Mouse (Mus musculus) embryonic facial prominence, embryonic 12.5 days (tissue): ENCODE measurements around the gene Klk6. TPM values are rescaled to one million over a fixed set of nuclear protein-coding genes. Genes with fewer than 3 reads are reported as not detected.

Source experiments
- ATAC-seq: fragments of 200-750 bp; cut with Nextera tagmentation; 2 replicates; pipeline ENCODE4 v1.8.0; 2017; ENCODE audit not compliant: insufficient number of reproducible peaks, insufficient read depth, low FRiP score, low TSS enrichment
- H3K27ac ChIP-seq: fragments of 300-500 bp; sonication (generic); 2 replicates; pipeline ENCODE4 v1.5.1; 2016; ENCODE audit warnings: mild to moderate bottlenecking
- H3K27me3 ChIP-seq: fragments of 300-500 bp; sonication (generic); 2 replicates; pipeline ENCODE4 v1.6.1; 2016; ENCODE audit warnings: mild to moderate bottlenecking, moderate library complexity
- H3K36me3 ChIP-seq: fragments of 300-500 bp; sonication (generic); 2 replicates; pipeline ENCODE4 v1.6.1; 2016; ENCODE audit warnings: mild to moderate bottlenecking
- H3K4me1 ChIP-seq: fragments of 300-500 bp; sonication (generic); 2 replicates; pipeline ENCODE4 v1.6.1; 2016
- H3K4me2 ChIP-seq: fragments of 300-500 bp; sonication (generic); replicated peaks from 2 replicates; pipeline ENCODE4 v1.6.1; 2016; ENCODE audit warnings: mild to moderate bottlenecking, moderate library complexity
- H3K4me3 ChIP-seq: fragments of 300-500 bp; sonication (generic); 2 replicates; pipeline ENCODE4 v1.5.1; 2016; ENCODE audit warnings: mild to moderate bottlenecking
- H3K9ac ChIP-seq: fragments of 300-500 bp; sonication (generic); 2 replicates; pipeline ENCODE4 v1.6.1; 2016; ENCODE audit warnings: mild to moderate bottlenecking, moderate library complexity
- H3K9me3 ChIP-seq: fragments of 300-500 bp; sonication (generic); 2 replicates; pipeline ENCODE4 v1.6.1; 2016; ENCODE audit warnings: mild to moderate bottlenecking, moderate library complexity
- WGBS: fragments of 180-500 bp; shearing (Covaris S2); methylation state at CpG from one replicate; pipeline ENCODE4 v1.1.7; 2016; 5-methylcytosine and 5-hydroxymethylcytosine counted together
- polyA plus RNA-seq: library from polyadenylated mRNA; unstranded; fragments of >200 nt; fragmentation: Nextera tagmentation; extraction: Ambion mirVana; gene quantifications from 2 replicates; pipeline ENCODE4 v1.2.1, GENCODE M21; 2016

The Klk6 gene
- polyA plus RNA-seq, 1 experiment from 2014 or later = 0.24 TPM

DNA sequence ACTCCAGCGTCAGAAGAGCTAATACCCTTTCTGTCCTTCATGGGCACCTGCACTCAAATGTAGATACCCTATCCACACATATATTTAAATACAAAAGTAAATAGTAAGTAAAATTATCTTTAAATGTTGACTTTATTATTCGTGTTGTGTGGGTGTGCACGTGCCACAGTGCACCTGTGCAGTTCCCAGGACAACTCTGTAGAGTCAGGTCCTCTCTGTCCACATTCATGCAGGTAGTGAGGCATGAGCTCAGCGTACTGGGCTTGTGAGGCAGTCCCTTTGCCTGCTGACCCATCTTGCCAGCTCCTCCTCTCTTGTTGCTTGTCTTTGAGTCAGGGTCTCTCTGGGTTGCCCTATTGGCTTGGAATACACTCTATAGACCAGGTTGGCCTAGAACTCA lies 3.4 kb downstream of the Klk6 start:
- no peaks in the 10 kb centered on the region for H3K27me3 ChIP-seq
- WGBS = 80% methylated on average over 4 of the region's 4 CpGs
- ATAC-seq = no peak

DNA sequence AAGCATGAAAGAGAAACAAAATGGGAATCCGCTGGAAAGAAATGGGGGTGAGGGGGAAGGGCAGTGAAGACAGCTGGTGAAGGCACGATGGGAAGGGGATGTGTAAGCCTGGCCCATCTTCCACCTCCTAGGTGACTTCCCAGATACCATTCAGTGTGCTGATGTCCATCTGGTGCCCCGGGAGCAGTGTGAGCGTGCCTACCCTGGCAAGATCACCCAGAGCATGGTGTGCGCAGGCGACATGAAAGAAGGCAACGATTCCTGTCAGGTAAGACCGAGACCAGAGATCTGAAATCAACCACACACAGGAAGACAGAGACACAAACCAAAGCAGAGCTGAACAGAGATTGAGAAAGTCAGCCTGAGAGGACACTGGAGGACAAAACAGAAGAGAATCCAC lies 4.7 kb downstream of the Klk6 start:
- no peak for ATAC-seq
- Histone ChIP-seq H3K4me1 (no peaks in the 10 kb centered on the region), H3K4me2 (no peak overlapping the region), H3K9ac (no peak overlapping the region), H3K9me3 (no peaks in the 10 kb centered on the region), H3K27me3 (no peaks in the 10 kb centered on the region), H3K27ac (no peak overlapping the region), H3K36me3 (no peaks in the 10 kb centered on the region), H3K4me3 (no peak overlapping the region)
- WGBS = 86% methylated on average over 8 of the region's 8 CpGs

More for the DNA sequence above, 3.4 kb downstream of the Klk6 start:
- Histone ChIP-seq H3K4me1 (no peaks in the 10 kb centered on the region), H3K4me3 (no peak overlapping the region), H3K4me2 (no peak overlapping the region), H3K9me3 (no peaks in the 10 kb centered on the region), H3K27ac (no peak overlapping the region), H3K9ac (no peak overlapping the region), H3K36me3 (no peaks in the 10 kb centered on the region)

DNA sequence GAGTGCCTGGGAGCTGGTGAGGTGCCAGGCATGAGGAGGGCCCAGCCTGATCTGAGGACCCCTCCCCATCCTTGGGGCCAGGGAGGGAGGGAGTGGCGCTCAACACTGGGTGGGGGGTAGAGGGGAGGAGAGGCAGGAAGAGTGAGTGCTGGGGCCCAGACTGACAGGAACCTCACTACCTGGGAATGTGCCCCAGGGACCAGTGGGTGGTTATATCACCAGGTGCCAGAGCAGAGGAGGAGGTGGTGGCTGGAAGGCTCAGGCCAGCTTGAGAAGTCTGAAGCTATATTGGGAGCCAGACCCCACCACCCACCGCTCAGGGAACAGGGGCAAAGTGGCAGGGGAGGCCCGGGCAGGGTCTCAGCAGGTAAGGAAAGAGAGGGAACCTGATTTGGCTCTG lies 17.4 kb downstream of the Klk6 start, which contains the start of gene Klk5:
TSS of gene Klk5 (plus strand) at position 271 of the 400 bp plus-strand sequence.
- H3K27ac ChIP-seq = no peak within 1 kb of the TSS
- 75% methylated on average over 3 of the region's 3 CpGs for WGBS
- ATAC-seq = no peak

DNA sequence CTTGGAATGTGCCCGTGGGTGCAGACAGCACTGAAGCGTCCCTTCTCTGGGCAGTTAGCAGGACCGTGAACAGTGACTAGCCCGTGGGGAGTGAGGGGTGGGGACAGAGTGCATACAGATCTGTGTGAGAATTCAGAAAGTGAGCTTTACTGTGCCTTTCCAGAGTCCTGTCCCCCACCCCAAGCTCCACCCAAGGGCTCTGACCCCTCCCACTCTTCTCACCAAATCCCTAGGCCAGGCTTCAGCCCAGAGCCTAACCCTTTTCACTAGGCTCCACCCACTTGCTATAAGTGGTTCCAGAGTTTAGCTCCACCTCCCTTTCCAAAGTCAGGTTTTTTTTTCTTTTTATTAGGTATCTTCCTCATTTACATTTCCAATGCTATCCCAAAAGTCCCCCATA lies 19.5 kb downstream of the Klk6 start:
- WGBS = 84% methylated on average over 4 of the region's 4 CpGs
- Histone ChIP-seq H3K27me3 (no peaks in the 10 kb centered on the region), H3K4me3 (no peak overlapping the region), H3K9ac (no peak overlapping the region), H3K4me1 (no peaks in the 10 kb centered on the region), H3K27ac (no peak overlapping the region), H3K36me3 (no peaks in the 10 kb centered on the region), H3K4me2 (no peak overlapping the region), H3K9me3 (no peaks in the 10 kb centered on the region)
- ATAC-seq = 0 out of 2 replicates have a peak, but pooled peaks have one; percentile 47

More for the DNA sequence above, 17.4 kb downstream of the Klk6 start, which contains the start of gene Klk5:
- Histone ChIP-seq H3K4me2 (no peak within 1 kb of the TSS), H3K36me3 (no peaks in the 10 kb centered on the region), H3K4me1 (no peaks in the 10 kb centered on the region), H3K27me3 (no peaks in the 10 kb centered on the region), H3K9ac (no peak within 1 kb of the TSS), H3K4me3 (no peak within 1 kb of the TSS), H3K9me3 (no peaks in the 10 kb centered on the region)

DNA sequence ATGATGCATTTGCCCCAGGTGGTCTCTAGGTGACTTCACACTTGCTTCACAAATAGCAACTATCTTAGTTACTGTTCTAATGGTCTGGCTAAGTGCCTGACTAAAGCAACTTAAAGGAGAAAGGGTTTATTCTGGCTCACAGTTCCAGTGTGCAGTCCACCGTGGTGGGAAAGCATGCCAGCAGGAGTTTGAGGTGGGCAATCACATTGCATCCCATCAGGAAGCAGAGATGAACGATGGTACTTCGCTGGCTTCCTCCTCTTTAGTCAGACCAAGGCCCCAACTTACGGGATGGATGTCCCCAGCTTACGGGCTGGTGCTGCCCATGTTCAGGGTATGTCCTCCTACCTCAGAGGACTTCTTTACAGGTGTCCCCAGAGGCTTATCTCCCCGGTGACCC lies 27.3 kb downstream of the Klk6 start:
- no peak for ATAC-seq
- H3K27ac ChIP-seq = no peak overlapping the region

DNA sequence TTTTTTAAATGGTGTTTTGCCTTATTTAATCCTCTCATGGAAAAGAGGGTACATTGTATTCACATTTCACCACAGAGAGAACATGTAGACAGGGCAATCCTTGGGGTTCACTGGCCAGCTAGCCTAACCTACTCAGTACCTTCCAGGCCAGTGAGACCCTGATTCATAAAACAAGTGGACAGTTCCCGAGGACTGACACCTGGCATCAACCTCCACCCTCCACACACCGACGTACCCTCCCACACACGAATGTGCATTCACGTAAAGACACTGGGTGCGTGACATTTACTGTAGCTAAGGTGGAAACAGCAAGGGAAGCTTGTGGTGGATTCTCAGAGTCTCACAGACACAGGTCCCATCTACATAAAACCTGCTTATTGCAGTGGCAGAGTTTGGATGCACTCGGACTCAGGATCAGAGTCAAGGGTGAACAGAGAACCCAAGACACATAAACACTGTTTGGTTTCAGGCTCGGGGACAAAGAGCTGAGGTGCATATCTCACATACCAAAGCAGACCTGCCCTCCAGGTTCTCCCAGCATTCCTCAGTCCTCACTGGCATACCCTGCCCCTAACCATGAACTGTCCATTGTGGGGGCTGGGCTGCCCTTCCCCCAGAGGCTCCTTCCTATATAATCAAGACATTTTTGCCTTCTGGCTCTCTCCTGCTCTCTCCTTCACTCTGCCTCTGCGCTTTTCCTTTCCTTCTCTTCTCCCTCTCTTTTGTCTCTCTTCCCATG lies 30.5 kb downstream of the Klk6 start:
- no peaks in the 10 kb centered on the region for H3K27me3 ChIP-seq
- H3K9me3 ChIP-seq = no peaks in the 10 kb centered on the region; the same call in 1 of the 2 replicates
- no peak overlapping the region for H3K27ac ChIP-seq
- 82% methylated on average over 9 of the region's 9 CpGs for WGBS
- no peak overlapping the region for H3K4me3 ChIP-seq
- no peaks in the 10 kb centered on the region for H3K4me1 ChIP-seq
- H3K36me3 ChIP-seq = no peaks in the 10 kb centered on the region
- no peak overlapping the region for H3K9ac ChIP-seq
- no peak overlapping the region for H3K4me2 ChIP-seq
- ATAC-seq = no peak

More for the DNA sequence above, 27.3 kb downstream of the Klk6 start:
- no peaks in the 10 kb centered on the region for H3K36me3 ChIP-seq
- no peaks in the 10 kb centered on the region for H3K4me1 ChIP-seq
- H3K9ac ChIP-seq = no peak overlapping the region
- H3K27me3 ChIP-seq = no peaks in the 10 kb centered on the region
- no peaks in the 10 kb centered on the region; the same call in 1 of the 2 replicates for H3K9me3 ChIP-seq
- 92% methylated on average over 6 of the region's 6 CpGs for WGBS
- no peak overlapping the region for H3K4me3 ChIP-seq
- no peak overlapping the region for H3K4me2 ChIP-seq

DNA sequence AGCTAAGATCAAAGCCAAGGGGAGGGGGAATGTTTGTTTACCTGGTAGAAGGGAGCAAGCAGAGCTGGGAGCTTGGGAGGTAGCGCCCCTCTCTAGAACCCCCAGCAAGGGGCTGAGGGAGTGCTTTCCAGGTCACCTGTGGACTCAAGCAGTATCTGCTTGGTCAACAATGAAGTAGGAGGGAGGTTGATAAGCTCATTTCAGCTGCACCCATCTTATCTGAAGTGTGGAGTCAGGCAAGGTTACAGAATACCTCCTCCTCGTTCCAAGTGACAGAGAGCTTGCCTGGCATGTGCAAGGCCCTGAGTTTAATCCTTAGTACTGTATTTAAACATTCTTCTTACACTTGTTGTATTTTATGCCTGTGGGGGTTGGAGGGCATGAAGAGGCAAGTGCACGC lies 31.4 kb downstream of the Klk6 start:
- Histone ChIP-seq H3K36me3 (no peaks in the 10 kb centered on the region), H3K9ac (no peak overlapping the region), H3K4me1 (no peaks in the 10 kb centered on the region), H3K27me3 (no peaks in the 10 kb centered on the region), H3K4me2 (no peak overlapping the region), H3K27ac (no peak overlapping the region), H3K9me3 (no peaks in the 10 kb centered on the region; the same call in 1 of the 2 replicates), H3K4me3 (no peak overlapping the region)
- no peak for ATAC-seq
- WGBS = 71% methylated on average over 3 of the region's 3 CpGs

DNA sequence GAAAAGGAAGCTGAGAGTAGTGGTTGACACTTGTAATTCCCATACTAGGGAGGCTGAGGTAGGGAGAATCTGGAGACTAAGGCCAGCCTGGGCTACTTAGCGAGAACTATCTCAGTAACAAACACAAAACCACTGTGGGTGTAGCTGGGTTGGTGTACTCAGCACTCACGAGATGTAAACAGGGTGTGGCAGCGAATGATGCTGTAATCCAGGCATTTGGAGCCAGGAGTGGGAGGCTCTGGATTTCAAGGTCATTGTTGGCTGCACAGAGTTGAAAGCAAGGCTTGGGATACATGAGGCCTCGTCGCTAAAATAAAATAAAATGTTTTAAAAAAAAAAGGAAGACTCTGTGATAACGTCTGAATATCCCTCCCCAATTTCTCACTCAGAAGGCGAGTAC lies 32.0 kb downstream of the Klk6 start:
- no peak for ATAC-seq
- Histone ChIP-seq H3K27ac (no peak overlapping the region), H3K9ac (no peak overlapping the region), H3K4me3 (no peak overlapping the region), H3K9me3 (no peaks in the 10 kb centered on the region; the same call in 1 of the 2 replicates), H3K36me3 (no peaks in the 10 kb centered on the region), H3K4me2 (no peak overlapping the region), H3K4me1 (no peaks in the 10 kb centered on the region), H3K27me3 (no peaks in the 10 kb centered on the region)
- 80% methylated on average over 7 of the region's 7 CpGs for WGBS

DNA sequence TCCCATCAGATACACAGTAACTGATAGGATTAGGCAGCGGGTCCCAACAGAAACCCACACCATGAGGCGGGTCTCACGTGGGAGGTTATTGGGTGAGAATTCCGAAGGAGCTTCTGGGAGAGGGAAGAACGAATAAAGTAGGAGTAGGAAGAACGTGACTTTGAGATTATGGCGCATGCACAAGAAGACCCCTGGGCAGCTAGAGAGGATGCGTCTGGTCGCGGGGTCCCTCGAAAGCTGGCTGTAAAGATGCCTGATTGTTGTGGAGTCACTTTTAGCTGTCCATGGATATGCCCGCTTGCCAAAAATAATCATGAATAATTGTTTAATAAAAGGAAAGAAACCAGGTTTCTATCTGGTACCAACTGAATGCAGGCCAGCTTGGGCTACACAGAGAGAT lies 33.2 kb downstream of the Klk6 start:
- no peak overlapping the region for H3K9ac ChIP-seq
- no peaks in the 10 kb centered on the region for H3K27me3 ChIP-seq
- no peak overlapping the region for H3K4me3 ChIP-seq
- H3K36me3 ChIP-seq = no peaks in the 10 kb centered on the region
- H3K27ac ChIP-seq = no peak overlapping the region
- H3K9me3 ChIP-seq = no peaks in the 10 kb centered on the region
- H3K4me2 ChIP-seq = no peak overlapping the region
- no peaks in the 10 kb centered on the region for H3K4me1 ChIP-seq
- ATAC-seq = no peak
- 94% methylated on average over 12 of the region's 12 CpGs for WGBS

DNA sequence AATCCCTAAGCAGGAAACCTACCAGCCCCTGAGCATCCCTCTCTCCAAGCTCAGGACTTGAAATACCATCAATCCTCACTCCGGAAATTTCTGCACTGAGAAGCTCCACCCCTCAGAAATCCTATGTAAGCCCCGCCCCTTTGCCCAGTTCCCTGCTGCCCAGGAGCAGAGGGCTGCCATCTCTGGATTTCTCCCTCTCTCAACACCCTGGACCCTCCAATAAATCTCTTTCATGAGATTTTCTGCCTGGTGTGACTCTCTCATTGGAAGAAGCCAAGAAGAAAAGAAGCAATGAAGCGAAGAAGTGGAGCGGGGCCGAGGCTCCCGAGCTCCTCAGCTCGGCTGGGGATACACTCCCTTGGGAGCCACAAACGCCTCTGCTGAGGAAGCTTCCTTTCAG lies 36.1 kb downstream of the Klk6 start:
- H3K9me3 ChIP-seq = no peaks in the 10 kb centered on the region
- no peak for ATAC-seq
- no peak overlapping the region for H3K27ac ChIP-seq
- H3K4me1 ChIP-seq = no peaks in the 10 kb centered on the region
- 79% methylated on average over 8 of the region's 8 CpGs for WGBS
- no peak overlapping the region for H3K9ac ChIP-seq
- H3K36me3 ChIP-seq = no peaks in the 10 kb centered on the region
- H3K4me2 ChIP-seq = no peak overlapping the region
- no peak overlapping the region for H3K4me3 ChIP-seq
- no peaks in the 10 kb centered on the region for H3K27me3 ChIP-seq

DNA sequence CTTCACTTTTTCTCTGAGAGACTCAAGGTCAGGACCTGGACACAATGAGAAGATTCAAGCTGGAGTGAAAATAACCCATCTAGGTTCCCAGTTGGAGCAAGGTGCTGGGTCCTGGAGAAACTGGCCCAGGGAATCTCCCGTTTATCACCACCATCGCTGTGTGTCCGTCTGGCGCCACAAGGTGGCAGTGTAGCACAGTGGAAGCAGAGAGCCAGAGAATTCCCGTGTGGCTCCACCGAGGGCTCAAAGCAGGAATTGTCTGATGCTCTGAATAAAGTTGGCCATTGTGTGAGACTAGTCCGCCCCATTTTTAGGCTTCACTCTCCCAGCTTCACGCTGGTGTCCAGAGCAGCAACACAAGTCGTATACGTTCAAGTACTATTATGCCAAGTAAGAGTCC lies 48.9 kb downstream of the Klk6 start:
- ATAC-seq = no peak
- Histone ChIP-seq H3K4me2 (no peak overlapping the region), H3K9ac (no peak overlapping the region), H3K9me3 (0 out of 2 replicates have a peak, but pooled peaks cover under 1% of the 10 kb centered on the region), H3K36me3 (no peaks in the 10 kb centered on the region), H3K27ac (no peak overlapping the region), H3K4me3 (no peak overlapping the region), H3K27me3 (no peaks in the 10 kb centered on the region), H3K4me1 (no peaks in the 10 kb centered on the region)
- WGBS = 1% methylated on average over 10 of the region's 10 CpGs

DNA sequence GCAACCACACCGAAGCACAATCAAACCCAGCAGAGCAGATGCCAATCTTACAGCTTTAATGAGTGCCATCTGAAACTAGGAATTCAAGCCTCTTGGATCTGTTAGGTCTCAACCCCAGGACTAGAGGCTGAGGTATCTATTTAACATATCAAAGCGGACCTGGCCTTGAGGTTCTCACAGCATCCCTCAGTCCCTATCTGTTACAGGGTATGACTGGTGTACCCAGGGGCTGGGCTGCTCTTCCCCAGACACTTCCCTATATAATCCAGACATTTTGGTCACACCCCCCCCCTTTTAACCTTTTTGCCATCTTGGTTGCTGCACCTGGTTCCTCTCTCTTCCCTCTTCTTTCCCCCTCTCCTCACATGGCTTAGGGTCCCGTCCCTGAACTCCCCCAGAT lies 49.4 kb downstream of the Klk6 start:
- no peaks in the 10 kb centered on the region for H3K27me3 ChIP-seq
- H3K27ac ChIP-seq = no peak overlapping the region
- ATAC-seq = no peak
- H3K9me3 ChIP-seq = 0 out of 2 replicates have a peak, but pooled peaks cover 2% of the 10 kb centered on the region
- 50% methylated on average over 3 of the region's 3 CpGs for WGBS
- H3K9ac ChIP-seq = no peak overlapping the region
- H3K4me2 ChIP-seq = no peak overlapping the region
- no peak overlapping the region for H3K4me3 ChIP-seq
- no peaks in the 10 kb centered on the region for H3K36me3 ChIP-seq
- no peaks in the 10 kb centered on the region for H3K4me1 ChIP-seq
